Mouse (Mus musculus): ENCODE measurements around the gene Fam83f. TPM values are rescaled to one million over a fixed set of nuclear protein-coding genes. Genes with fewer than 3 reads are reported as not detected.

Gene Fam83f
- polyA plus RNA-seq, 1 experiment, result 8.4 TPM

DNA sequence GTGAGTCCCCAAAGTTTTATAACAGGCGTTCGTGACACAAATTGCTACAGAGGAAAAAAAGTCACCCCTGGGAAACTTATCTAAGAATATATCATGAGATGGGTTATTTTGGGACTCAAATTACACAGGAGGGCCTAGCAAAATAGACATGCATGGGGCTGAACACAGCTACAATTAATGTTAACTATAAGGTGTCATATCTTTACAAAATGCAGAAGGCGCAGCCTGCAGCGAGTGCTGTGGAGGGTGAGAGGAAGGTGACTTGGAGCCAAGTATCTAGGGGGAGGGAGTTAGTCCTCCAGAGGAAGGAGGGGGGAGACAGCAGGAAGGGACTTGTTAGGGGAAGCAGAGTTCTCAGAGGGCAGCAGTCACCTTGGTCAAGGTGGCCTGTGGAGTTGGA, 7.2 kb upstream of the Fam83f start:
- H3K27ac ChIP-seq (ENCODE audit: insufficient read depth, low read depth, low read length), result no peak overlapping the region
- no peaks in the 10 kb centered on the region for H3K4me1 ChIP-seq (ENCODE audit: control insufficient read depth, insufficient read depth, low read length)
- H3K4me3 ChIP-seq (ENCODE audit: insufficient read depth, low read length), result no peak overlapping the region
- no peak for TF ChIP-seq CTCF (IDR thresholded peaks at IDR 0.05; ENCODE audit: low read depth, low read length)

DNA sequence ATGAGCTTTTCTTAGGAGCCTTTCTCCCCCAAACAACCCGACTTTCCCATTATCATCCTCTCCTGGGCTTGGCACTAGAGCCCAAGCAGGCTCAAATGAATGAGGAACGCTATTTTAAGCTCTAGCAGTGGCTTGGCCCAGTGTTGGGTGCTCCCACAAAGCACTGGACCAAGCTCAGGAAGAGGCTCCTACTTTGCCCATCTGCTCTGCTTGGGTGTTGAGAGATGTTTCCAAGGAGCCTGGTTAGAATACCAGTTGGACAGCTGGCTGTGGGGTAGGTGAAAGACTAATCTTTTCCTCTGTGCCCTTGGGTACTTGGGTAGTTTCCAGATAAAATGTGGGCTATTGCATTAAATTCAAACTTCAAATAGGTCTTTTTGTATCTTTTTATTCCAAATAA, 1.2 kb downstream of the Fam83f start:
- Histone ChIP-seq H3K4me1 (ENCODE audit: control insufficient read depth, insufficient read depth, low read length) (no peaks in the 10 kb centered on the region), H3K27ac (ENCODE audit: insufficient read depth, low read depth, low read length) (no peak overlapping the region)
- no peak for TF ChIP-seq POLR2A (IDR thresholded peaks at IDR 0.05; ENCODE audit: borderline replicate concordance, low read depth, low read length)
- no peak for TF ChIP-seq CTCF (IDR thresholded peaks at IDR 0.05; ENCODE audit: low read depth, low read length)

DNA sequence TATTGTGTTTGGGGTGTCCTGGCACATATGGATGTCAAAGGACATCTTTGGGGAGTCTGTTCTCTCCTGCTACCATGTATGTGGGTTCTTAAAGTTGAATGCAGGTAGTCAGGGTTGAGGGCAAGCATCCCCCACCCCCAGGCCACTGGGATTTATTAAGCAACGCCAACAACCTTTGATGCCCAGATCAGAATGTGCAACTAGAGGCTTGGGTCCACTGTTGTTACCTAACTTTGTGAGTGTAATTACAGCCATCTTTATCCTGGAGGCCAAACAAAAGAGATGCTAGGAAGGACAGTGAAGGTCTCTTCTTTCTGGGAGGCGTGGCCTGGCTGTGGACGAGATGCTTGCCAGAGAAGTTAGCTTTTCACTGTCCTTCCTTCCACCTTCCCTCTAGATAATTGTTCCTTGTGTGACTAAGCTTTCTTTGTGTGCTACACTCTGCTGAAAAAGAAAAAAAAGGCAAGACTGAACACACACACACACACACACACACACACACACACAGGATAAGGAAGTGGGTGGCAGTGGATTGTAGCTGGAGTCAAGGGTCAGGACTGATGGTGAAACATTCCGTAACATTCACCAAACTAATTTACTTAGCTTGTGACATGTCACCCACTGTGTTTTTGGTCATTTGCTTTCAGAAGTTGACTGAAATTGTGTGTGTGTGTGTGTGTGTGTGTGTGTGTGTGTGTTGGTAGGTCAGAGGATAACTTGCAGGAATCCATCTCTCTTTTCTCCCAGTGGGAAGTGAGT, 1.9 kb downstream of the Fam83f start:
- H3K4me3 ChIP-seq (ENCODE audit: insufficient read depth, low read length), result no peak overlapping the region
- no peak overlapping the region for H3K27ac ChIP-seq (ENCODE audit: insufficient read depth, low read depth, low read length)
- no peaks in the 10 kb centered on the region for H3K4me1 ChIP-seq (ENCODE audit: control insufficient read depth, insufficient read depth, low read length)
- no peak for TF ChIP-seq CTCF (IDR thresholded peaks at IDR 0.05; ENCODE audit: low read depth, low read length)
- no peak for TF ChIP-seq POLR2A (IDR thresholded peaks at IDR 0.05; ENCODE audit: borderline replicate concordance, low read depth, low read length)

More for the DNA sequence above, 1.2 kb downstream of the Fam83f start:
- H3K4me3 ChIP-seq (ENCODE audit: insufficient read depth, low read length), result no peak overlapping the region

DNA sequence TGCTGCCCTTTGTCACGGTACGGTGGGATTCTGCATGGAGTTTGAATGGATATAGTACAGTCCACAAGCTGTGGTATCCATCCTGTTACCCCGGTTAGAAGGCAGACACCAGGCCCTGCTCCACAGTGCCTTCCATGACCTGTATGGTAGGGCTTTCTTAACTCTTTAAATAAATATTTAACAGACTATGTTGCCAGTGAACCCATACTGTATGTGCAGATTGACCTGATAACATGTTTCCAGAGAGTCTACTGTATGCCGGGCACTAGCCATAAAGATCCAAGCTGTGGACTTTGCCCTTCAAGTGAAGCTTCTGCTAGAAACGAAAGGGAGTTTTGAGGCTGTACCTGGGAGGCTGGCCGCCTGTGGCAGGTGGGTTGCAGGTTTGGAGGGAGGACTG, 3.1 kb downstream of the Fam83f start:
- TF ChIP-seq POLR2A (IDR thresholded peaks at IDR 0.05; ENCODE audit: borderline replicate concordance, low read depth, low read length) (no peak), CTCF (IDR thresholded peaks at IDR 0.05; ENCODE audit: low read depth, low read length) (no peak)
- Histone ChIP-seq H3K27ac (ENCODE audit: insufficient read depth, low read depth, low read length) (no peak overlapping the region), H3K4me3 (ENCODE audit: insufficient read depth, low read length) (no peak overlapping the region), H3K4me1 (ENCODE audit: control insufficient read depth, insufficient read depth, low read length) (no peaks in the 10 kb centered on the region)

DNA sequence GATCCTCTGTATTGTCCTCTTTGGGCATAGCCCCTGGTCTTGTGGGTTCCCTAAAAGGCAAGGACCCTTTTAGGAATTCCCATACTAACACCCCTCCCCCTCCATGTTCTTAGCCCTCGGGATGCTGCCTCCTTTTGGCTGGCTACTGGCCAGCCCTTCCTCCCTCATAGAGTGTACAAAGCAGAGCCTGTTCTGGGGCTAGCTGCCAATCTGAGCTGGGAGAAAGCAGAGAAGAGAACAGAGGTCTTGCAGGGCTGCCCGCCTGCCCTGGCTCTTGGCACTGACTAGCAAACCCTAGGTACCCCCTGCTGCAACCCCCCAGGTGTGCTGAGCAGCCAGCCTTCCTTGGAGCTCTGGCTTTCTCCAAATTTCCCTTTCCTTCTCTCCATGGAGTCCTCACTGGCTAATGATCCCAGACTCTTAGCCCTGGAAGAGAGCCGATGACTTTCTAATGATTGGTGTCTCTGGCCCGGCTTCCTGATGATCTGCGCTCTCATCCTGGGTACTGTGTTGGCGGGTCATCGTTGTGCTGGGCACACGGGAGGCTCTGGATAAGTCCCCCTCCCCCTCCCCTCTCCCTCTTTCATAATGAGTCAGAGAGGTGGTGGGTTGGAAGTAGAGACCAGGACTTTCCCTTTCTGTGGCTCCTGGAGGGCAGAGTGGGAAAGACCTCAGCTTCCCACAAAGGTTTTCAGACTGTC, 8.0 kb downstream of the Fam83f start:
- Histone ChIP-seq H3K27ac (ENCODE audit: insufficient read depth, low read depth, low read length) (no peak overlapping the region), H3K4me3 (ENCODE audit: insufficient read depth, low read length) (no peak overlapping the region), H3K4me1 (ENCODE audit: control insufficient read depth, insufficient read depth, low read length) (peaks cover 8% of the 10 kb centered on the region; the same call in 1 of the 2 replicates)
- TF ChIP-seq POLR2A (IDR thresholded peaks at IDR 0.05; ENCODE audit: borderline replicate concordance, low read depth, low read length) (no peak), CTCF (IDR thresholded peaks at IDR 0.05; ENCODE audit: low read depth, low read length) (no peak)

DNA sequence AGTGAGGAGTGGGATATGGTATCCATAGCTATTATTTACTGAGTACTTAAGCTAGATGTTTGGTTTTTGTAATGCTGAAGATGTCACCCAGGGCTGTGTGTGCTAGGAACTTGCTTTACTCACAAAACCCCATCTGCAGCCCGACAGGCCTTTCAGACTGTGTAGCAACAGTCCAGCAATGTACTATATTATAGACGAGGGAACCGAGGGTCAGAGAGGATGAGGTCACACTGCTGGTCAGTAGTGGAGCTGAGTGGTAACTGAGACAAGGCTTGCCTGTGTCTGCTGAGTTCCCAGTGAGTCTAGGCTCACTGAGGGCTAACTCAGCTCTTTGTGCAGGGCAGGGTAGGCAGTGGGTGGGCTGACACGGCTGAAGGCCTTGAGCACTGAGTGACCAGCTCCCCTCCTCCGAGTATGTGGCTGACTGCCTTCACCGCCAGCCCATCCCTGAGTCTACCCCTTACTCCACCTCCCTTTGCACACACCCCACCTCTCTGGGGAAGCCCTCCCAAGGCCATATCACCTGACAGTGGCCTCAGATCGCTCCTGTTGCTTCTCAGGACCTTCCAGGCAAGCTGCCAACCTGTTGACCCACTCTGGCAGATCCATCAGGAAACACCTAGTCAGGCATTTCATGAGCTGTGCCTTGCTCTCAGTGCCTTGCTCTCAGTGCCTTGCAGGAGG, 8.8 kb downstream of the Fam83f start:
- TF ChIP-seq POLR2A (IDR thresholded peaks at IDR 0.05; ENCODE audit: borderline replicate concordance, low read depth, low read length) (no peak), CTCF (IDR thresholded peaks at IDR 0.05; ENCODE audit: low read depth, low read length) (no peak)
- H3K27ac ChIP-seq (ENCODE audit: insufficient read depth, low read depth, low read length), result no peak overlapping the region
- peaks cover 8% of the 10 kb centered on the region; the same call in 1 of the 2 replicates for H3K4me1 ChIP-seq (ENCODE audit: control insufficient read depth, insufficient read depth, low read length)
- no peak overlapping the region for H3K4me3 ChIP-seq (ENCODE audit: insufficient read depth, low read length)

DNA sequence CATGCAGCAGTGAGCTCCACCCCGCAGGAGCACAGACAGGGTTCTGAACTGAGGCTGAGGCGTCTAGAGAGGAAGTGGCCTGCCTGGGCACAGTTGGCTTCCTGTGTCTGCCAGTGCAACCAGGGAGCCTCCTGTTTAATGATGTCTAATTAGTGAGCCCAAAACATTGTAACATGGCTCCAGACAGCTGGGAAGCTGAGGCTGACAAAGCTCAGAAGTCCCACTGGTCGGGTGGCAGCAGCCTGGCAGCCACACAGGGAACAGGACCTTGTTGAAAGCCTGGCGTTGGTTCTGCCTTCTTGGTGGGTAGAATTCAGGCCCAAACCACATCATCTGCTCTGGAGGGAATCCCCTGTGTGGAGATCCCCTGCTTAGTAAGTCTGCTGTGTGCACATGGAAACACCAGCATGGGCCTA, 9.8 kb downstream of the Fam83f start:
- no peak overlapping the region for H3K27ac ChIP-seq (ENCODE audit: insufficient read depth, low read depth, low read length)
- TF ChIP-seq POLR2A (IDR thresholded peaks at IDR 0.05; ENCODE audit: borderline replicate concordance, low read depth, low read length), result no peak
- no peak for TF ChIP-seq CTCF (IDR thresholded peaks at IDR 0.05; ENCODE audit: low read depth, low read length)
- H3K4me1 ChIP-seq (ENCODE audit: control insufficient read depth, insufficient read depth, low read length), result peaks cover 8% of the 10 kb centered on the region; the same call in 1 of the 2 replicates
- H3K4me3 ChIP-seq (ENCODE audit: insufficient read depth, low read length), result no peak overlapping the region

DNA sequence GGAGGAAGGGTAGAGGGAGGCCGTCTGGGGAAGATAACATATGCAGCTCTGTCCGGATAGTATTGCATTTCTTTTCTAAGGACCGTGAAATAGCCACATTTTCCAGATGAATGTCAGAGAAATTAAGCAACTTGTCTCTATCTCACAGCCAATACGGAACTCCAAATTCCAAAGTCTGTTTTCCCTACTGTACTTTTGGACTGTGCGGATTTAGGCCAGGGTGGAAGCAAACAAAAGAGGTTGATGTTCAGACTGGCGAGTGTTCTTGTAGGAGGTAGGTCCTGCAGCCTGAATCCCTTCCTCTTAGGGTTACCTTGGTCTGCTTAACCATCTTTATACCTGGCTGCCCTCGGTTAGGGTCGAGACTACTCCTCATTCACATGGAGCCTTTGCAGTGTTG, 10.7 kb downstream of the Fam83f start:
- Histone ChIP-seq H3K4me1 (ENCODE audit: control insufficient read depth, insufficient read depth, low read length) (peaks cover 8% of the 10 kb centered on the region; the same call in 1 of the 2 replicates), H3K27ac (ENCODE audit: insufficient read depth, low read depth, low read length) (no peak overlapping the region), H3K4me3 (ENCODE audit: insufficient read depth, low read length) (no peak overlapping the region)
- no peak for TF ChIP-seq CTCF (IDR thresholded peaks at IDR 0.05; ENCODE audit: low read depth, low read length)

DNA sequence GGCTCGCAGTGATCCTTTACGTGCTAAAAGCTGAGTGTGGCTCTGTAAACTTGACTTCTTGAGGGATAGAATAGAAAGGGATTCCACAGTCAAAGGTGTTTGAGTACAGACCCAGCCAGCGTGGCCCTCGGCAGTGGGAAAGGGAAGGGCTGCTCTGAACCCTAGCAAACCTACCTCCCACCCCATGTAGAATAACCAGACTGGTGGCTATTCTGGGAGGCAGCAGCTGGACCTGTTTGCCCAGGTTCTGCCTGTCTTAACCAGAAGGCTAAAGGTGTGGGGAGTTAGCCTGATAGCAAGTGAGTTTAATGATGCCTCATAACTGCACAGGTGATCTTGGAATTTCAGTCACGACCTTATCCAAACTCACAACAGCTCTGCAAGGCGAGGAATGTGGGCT, 11.5 kb downstream of the Fam83f start:
- peaks cover 8% of the 10 kb centered on the region; the same call in 1 of the 2 replicates for H3K4me1 ChIP-seq (ENCODE audit: control insufficient read depth, insufficient read depth, low read length)
- H3K27ac ChIP-seq (ENCODE audit: insufficient read depth, low read depth, low read length), result no peak overlapping the region
- H3K4me3 ChIP-seq (ENCODE audit: insufficient read depth, low read length), result no peak overlapping the region
- TF ChIP-seq POLR2A (IDR thresholded peaks at IDR 0.05; ENCODE audit: borderline replicate concordance, low read depth, low read length) (no peak), CTCF (IDR thresholded peaks at IDR 0.05; ENCODE audit: low read depth, low read length) (no peak)

DNA sequence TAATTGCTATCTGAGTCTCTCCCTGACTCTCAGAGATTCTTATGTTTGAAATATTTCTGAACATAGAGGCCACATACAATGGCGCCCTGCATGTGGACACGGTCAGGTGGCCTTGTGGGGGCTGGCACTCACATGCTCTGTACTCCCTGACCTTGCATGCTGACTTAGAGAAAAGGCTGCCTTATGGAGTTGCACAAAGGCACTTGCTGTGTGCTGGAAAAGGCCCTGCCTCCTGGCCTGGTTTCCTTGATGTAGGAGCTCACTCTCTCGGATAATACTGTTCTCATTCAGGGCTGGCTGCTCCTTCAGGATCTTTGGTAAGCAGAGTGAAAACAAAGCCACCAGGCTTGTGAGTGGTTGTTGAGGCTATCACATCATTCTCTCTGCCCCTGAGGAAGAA, 12.3 kb downstream of the Fam83f start:
- Histone ChIP-seq H3K4me1 (ENCODE audit: control insufficient read depth, insufficient read depth, low read length) (peaks cover 8% of the 10 kb centered on the region; the same call in 1 of the 2 replicates), H3K4me3 (ENCODE audit: insufficient read depth, low read length) (no peak overlapping the region), H3K27ac (ENCODE audit: insufficient read depth, low read depth, low read length) (no peak overlapping the region)
- TF ChIP-seq CTCF (IDR thresholded peaks at IDR 0.05; ENCODE audit: low read depth, low read length) (no peak), POLR2A (IDR thresholded peaks at IDR 0.05; ENCODE audit: borderline replicate concordance, low read depth, low read length) (no peak)

Measured in bone marrow macrophage, adult 2 months (primary cell).